Mouse (Mus musculus) cerebellum, adult 2 months (tissue): ENCODE results near the gene Pmel. TPM values are rescaled to one million over a fixed set of nuclear protein-coding genes. Genes with fewer than 3 reads are reported as not detected.

ENCODE experiments used
- DNase-seq, 2 experiments: peaks; one replicate each; pipeline ENCODE4 v3.0.0; 2021
- H3K27ac ChIP-seq: fragments of 200-500 bp; 2 replicates; pipeline ENCODE4 v1.5.1; 2012; ENCODE audit warnings: low read length, control low read depth, inconsistent platforms; ENCODE audit not compliant: insufficient read depth
- H3K27me3 ChIP-seq: fragments of 200-500 bp; 2 replicates; pipeline ENCODE4 v1.6.1; 2012; ENCODE audit warnings: inconsistent platforms, mild to moderate bottlenecking, low read length, moderate library complexity; ENCODE audit not compliant: control insufficient read depth, insufficient read depth
- H3K4me1 ChIP-seq: fragments of 200-500 bp; 2 replicates; pipeline ENCODE4 v1.6.1; 2011; ENCODE audit warnings: low read length; ENCODE audit not compliant: control insufficient read depth, insufficient read depth
- H3K4me3 ChIP-seq: fragments of 200-500 bp; replicated peaks from 2 replicates; pipeline ENCODE3; 2011; ENCODE audit warnings: mild to moderate bottlenecking, low read depth, low read length, control low read depth; ENCODE audit not compliant: insufficient read depth
- CTCF ChIP-seq: fragments of 200-500 bp; IDR thresholded peaks from 2 replicates; pipeline ENCODE4 v1.5.1; 2011; ENCODE audit warnings: low read depth, mild to moderate bottlenecking, control low read depth, low read length, moderate library complexity, borderline replicate concordance; ENCODE audit not compliant: insufficient read depth
- POLR2A ChIP-seq: fragments of 200-500 bp; IDR thresholded peaks from 2 replicates; pipeline ENCODE4 v1.6.1; 2011; ENCODE audit warnings: low read length, control low read depth, borderline replicate concordance; ENCODE audit not compliant: insufficient read depth
- WGBS: fragments of 180-500 bp; shearing (Covaris S2); methylation state at CpG from one replicate; pipeline ENCODE4 v1.1.7; 2018; 5-methylcytosine and 5-hydroxymethylcytosine counted together
- polyA plus RNA-seq: library from polyadenylated mRNA; depleted of rRNA; stranded (reverse); fragments of >200 nt; gene quantifications from 2 replicates; pipeline ENCODE4 v1.2.3, GENCODE M21; 2012; rRNA removed

Pmel gene
- polyA plus RNA-seq = 1.00 and 1.5 TPM in 2 replicates

DNA sequence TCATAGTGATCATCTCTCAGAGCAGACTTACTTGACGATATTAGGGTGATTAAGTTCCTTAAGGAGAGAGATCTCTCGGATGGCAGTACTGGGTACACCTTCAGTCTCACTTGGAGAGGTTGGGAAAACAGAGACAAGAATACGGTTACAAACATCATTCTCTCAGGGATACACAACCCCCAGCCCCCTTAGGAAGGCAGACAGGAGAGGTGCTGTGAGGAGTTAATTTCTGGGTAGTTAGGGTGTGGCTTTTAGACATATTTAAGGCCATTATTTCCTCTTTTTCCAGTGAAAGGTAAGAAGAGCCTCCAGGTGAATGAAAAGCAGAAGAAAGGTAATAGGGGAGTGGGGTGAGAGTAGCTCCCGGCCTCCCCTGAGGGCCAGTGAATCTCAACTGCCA is at the start of gene Pmel:
Gene Pmel, plus strand, starts transcription at position 301 of the 400 bp plus-strand sequence.
- H3K4me1 ChIP-seq = no peaks in the 10 kb centered on the region
- 32% methylated on average over 4 of the region's 4 CpGs for WGBS
- H3K27me3 ChIP-seq = no peaks in the 10 kb centered on the region
- no peak for DNase-seq
- TF ChIP-seq POLR2A (no peak), CTCF (no peak)
- H3K4me3 ChIP-seq = peak within 1 kb of the TSS; percentile 88
- H3K27ac ChIP-seq = no peak within 1 kb of the TSS

DNA sequence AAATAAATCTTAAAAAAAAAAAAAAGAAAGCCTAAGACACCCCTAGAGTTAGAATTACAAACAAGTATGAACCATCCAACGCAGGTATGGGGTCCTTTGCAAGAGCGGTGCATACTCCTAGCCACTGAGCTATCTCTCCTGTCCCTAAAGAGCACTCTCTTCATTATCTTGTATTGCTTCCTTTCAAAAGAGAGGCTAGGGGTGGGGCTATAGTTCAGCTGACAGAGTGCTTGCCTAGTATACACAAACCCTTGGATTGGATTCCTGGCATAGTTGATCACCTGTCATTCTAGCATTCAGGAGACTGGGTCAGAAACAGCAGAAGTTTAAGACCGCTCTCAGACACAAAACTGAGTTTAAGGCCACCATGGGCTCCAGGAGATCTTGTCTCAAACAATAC is 48.7 kb upstream of the Pmel start:
- H3K4me1 ChIP-seq = no peaks in the 10 kb centered on the region
- TF ChIP-seq POLR2A (no peak), CTCF (no peak)
- whole genome bisulfite sequencing = 92% methylated on average over 3 of the region's 3 CpGs
- no peak for DNase-seq
- no peak overlapping the region for H3K27ac ChIP-seq
- H3K4me3 ChIP-seq = no peak overlapping the region
- H3K27me3 ChIP-seq = no peaks in the 10 kb centered on the region

DNA sequence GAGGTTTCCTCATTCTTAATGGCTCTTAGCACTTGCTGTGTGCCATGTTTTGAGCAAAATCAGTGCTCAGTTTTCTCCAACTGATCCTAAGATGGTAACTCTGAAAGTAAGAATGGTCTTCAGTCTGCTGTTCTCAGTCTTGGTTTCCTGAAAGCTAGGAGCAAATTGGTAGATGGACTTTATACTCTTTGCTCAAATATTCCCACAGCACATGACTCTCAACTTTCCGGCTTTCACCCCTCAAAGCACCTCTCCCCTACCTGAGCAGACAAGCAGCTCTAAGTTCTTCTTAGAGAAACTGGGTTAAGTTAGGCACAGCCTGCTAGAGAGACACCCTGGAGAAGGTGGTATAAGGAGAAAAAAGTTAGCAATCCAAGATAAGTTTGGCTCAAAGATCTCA is 47.3 kb upstream of the Pmel start:
- no peak for DNase-seq
- Histone ChIP-seq H3K27ac (no peak overlapping the region), H3K4me3 (no peak overlapping the region), H3K27me3 (no peaks in the 10 kb centered on the region), H3K4me1 (no peaks in the 10 kb centered on the region)
- 93% methylated on average over 1 of the region's 1 CpGs for WGBS
- no peak for TF ChIP-seq CTCF
- TF ChIP-seq POLR2A = no peak

DNA sequence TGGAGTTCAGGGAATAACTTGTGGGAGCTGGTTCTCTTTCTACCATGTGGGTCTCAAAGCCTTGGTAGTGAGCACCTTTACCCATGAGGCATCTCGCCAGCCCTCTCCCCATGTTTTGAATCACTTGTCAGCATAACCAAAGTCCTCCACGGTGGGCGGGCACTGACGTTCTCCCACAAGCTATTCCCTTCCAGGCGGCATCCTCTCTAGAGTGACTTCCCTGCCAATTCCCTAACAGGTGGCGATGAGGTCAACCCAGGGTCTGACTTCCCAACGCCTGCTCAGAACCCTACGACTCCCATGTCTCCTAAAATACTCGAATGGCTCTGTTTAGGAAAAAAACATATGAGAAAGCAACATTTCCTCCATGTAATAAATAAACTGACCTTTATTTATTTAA is 46.2 kb upstream of the Pmel start:
- Histone ChIP-seq H3K4me1 (no peaks in the 10 kb centered on the region), H3K27ac (no peak overlapping the region), H3K27me3 (no peaks in the 10 kb centered on the region), H3K4me3 (no peak overlapping the region)
- DNase-seq = no peak
- 27% methylated on average over 9 of the region's 9 CpGs for WGBS
- no peak for TF ChIP-seq CTCF
- TF ChIP-seq POLR2A = no peak

DNA sequence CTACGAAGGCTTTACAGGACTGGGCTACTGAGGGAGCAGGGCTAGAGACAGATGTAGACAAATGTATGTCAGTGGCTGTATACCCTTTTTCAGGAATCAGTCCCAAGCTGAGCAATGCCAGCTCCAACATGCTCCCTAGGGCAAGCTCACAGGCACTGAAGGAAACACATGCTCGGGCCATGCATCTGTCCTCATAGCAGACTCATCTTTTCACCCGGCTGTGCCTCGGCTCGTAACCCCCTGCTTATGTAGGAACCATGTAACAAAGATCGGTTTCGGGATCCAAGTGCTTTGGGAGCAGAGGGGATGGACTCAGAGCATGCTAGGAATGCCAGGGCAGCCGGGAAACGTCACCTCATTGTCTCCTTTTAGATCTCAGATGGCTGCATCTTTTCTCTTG is 44.5 kb upstream of the Pmel start:
- 36% methylated on average over 9 of the region's 9 CpGs for WGBS
- no peaks in the 10 kb centered on the region for H3K4me1 ChIP-seq
- no peak for DNase-seq
- no peak overlapping the region for H3K27ac ChIP-seq
- no peak overlapping the region for H3K4me3 ChIP-seq
- TF ChIP-seq CTCF (no peak), POLR2A (no peak)
- no peaks in the 10 kb centered on the region for H3K27me3 ChIP-seq

DNA sequence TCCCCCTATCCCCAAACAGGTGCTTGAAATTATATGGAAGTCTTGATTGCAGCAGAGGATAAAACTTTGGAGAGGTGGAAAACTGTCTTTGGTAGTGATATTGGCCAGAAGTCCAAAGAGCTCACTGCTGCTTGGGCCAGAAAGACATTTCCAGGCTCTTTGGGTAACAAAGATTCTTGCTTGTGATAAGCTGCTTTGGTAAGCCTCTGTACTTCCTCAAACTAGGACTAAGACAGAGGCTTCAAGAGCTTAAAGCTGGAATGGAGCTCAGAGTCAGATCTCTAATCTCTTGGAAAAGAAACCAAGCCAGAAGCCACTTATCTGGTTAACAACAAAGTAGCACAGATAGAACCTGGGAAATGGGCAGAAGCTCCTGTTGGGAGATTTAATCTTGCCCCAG is 41.5 kb upstream of the Pmel start:
- DNase-seq = no peak
- no peaks in the 10 kb centered on the region for H3K4me1 ChIP-seq
- no peak overlapping the region for H3K27ac ChIP-seq
- no peak overlapping the region for H3K4me3 ChIP-seq
- TF ChIP-seq POLR2A = no peak
- no peak for TF ChIP-seq CTCF
- no peaks in the 10 kb centered on the region for H3K27me3 ChIP-seq

DNA sequence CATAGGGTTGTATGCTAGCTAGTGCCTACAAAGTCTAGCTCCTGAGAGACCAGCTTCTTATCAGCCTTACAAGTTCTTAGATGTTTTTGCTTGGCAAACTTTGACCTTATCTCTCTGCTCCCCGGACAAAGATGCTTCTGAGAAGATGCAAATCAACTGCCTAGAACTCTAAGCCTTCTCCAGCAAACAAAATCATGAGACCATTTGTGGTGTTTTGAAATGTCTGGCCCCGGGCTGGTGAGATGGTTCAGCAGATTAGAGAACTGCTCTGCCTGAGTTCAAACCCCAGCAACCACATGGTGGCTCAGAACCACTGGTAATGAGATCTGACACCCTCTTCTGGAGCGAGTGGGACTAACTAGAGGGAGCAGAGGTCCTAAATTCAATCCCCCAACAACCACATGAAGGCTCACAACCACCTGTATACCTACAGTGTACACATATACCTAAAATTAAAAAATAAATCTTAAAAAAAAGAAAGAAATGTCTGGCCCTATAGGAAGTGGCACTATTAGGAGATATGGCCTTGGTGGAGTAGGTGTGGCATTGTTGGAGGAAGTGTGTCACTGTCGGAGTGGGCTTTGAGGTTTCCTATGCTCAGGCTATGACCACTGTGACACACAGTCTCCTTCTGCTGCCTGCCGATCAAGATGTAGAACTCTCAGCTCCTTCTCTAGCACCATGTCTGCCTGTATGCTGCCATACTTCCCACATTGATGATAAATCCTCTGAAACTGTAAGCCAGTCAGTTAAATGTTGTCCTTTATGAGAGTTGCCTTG is 40.4 kb upstream of the Pmel start:
- 73% methylated on average over 5 of the region's 5 CpGs for WGBS
- H3K27ac ChIP-seq = no peak overlapping the region
- DNase-seq = no peak

DNA sequence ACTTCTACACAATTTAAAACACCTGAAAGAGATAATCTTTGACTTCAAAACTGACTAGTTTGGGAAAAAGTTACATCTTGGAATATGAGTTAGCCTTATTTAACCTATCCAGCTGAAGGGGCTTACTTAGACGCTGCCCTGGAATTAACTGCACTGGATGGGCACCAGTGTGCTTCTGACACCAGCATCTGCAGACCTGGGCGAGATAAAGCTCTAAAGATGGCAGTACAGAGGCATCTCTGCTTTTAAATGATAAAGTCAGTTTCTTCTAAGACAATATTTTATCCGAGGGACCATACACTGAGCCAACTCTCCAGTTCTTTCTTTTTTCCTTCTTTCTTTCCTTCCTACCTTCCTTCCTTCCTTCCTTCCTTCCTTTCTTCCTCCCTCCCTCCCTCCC is 39.2 kb upstream of the Pmel start:
- H3K27me3 ChIP-seq = no peaks in the 10 kb centered on the region
- no peak overlapping the region for H3K4me3 ChIP-seq
- WGBS = 75% methylated on average over 3 of the region's 3 CpGs
- TF ChIP-seq POLR2A (no peak), CTCF (no peak)
- H3K27ac ChIP-seq = no peak overlapping the region
- H3K4me1 ChIP-seq = peaks cover 2% of the 10 kb centered on the region; the same call in 1 of the 2 replicates
- no peak for DNase-seq

More for the DNA sequence above, 40.4 kb upstream of the Pmel start:
- TF ChIP-seq POLR2A (no peak), CTCF (no peak)
- H3K4me1 ChIP-seq = no peaks in the 10 kb centered on the region; the same call in 1 of the 2 replicates
- no peak overlapping the region for H3K4me3 ChIP-seq
- no peaks in the 10 kb centered on the region for H3K27me3 ChIP-seq
